Mouse (Mus musculus): ENCODE results near the gene Vps52.
A peak's percentile ranks its signal among the peaks of the same experiment; 100 is the strongest.
"Not testable (repeated sequence)": the region's sequence is repeated elsewhere in the genome, so short reads cannot be mapped to it uniquely, and the experiment has no call there.

Vps52 gene

GRCm38 (mm10) chr17:34000796-34001195, 45.2 kb downstream of the Vps52 start:
- not testable (repeated sequence) for DNase-seq (ENCODE audit: extremely low spot score)

DNA sequence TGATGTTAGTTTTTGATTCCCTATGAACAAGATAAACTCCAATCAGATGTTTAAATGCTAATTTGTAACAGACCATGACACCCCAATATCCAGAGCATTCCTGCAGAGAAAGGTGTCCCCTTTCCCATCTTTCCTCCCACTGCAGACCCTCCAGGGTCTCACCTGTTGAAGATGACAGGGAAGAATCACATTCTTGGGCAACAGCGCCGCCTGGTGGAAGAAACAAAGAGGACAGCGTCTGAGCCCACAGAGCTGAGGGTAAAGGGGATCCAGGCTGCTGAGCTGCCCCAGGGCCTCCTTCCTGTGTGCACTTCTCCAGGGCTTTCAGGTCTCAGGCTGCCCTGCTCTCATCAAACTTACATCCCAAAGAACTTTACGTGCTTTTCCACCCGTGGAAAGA, 47.8 kb downstream of the Vps52 start:
- peak; percentile 62 for DNase-seq (ENCODE audit: extremely low spot score)

DNA sequence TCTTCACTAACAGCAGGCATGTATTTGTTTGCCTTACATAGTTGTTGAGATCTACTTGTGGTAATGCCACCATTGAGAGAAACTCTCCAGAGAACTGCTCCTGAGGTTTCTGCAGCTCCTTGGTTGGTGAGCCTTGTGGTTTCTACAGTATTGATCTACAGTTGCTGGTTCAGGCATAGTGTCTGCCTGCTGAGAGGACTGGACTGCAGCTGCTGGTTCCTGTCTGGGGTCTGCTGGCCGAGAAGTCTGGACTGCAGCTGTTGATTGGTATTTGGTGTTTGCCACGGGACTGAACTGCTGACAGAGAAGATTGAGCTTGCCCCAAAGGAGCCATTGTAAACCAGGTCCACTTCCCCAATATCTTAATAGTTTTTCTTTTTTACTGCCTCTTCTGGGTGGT, 51.0 kb downstream of the Vps52 start:
- no peak for DNase-seq (ENCODE audit: extremely low spot score)

- DNase-seq (ENCODE audit: extremely low spot score): no peak
Observed at GRCm38 (mm10) chr17:34010156-34010555, 54.5 kb downstream of the Vps52 start.

DNA sequence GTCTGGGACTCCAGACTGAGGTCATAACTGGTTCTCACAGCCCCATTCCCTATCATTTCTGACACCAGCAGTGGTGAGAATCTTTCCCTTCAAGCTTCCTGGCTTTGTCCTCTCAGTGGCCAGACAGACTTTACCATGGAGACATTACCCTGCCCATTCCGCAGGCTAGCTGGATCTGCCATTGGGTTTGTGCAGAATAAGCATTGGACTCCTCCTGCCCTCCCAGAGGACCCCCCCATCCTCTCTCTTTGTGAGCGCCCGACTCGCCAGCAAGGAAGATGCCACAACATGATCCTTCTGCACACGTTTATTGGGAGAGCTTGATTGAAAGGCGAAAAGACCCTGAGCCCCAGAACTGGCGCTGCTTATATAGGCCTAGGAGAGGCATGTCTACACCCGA, 57.8 kb downstream of the Vps52 start:
- DNase-seq (ENCODE audit: extremely low spot score): no peak
